Comparison of ENCODE assay signal across 8 mouse cellular contexts in the genomic region with DNA sequence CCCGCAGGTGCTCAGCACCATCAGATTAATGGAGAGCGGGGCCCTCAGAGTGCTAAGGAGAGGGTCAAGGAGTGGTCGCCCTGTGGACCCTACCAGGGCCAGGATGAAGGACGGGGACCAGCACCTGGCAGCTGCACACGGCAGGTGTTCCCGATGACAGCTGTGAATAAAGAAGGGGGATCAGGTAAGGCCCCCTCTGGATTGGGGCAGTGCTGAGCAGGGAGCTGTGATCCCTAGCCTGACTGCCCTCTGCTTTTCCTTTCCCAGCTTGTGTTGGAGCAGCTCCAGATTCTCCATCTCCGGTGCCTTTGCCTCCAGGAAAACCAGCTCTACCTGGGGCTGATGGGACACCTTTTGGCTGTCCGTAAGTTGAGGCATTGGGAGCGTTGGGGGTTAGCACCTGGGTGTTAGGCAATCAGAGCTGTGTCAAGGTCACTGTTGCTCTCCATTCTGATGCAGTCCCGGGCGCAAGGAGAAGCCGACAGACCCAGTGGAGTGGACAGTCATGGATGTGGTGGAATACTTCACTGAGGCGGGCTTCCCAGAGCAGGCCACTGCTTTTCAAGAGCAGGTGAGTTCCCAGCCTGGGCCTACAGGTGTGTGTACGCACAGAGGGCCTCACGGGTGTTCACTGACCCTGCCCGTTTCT. TPM values are rescaled to one million over a fixed set of nuclear protein-coding genes. Genes with fewer than 3 reads are reported as not detected.
DNase-seq lines count a peak whose midpoint lies in the region; ATAC-seq and TF ChIP-seq lines count a peak whose summit lies in the region.

No protein-coding gene starts in this region.

- no peak overlapping the region for H3K27ac ChIP-seq in liver, adult 2 months (replicated peaks; ENCODE audit: insufficient read depth, low read depth, low read length)
- H3K27ac ChIP-seq in embryonic facial prominence, embryonic 13.5 days, result no peak overlapping the region
- no peak overlapping the region for H3K27ac ChIP-seq in hindbrain, embryonic 16.5 days (ENCODE audit: low read depth, low read length)
- no peak overlapping the region for H3K27ac ChIP-seq in midbrain, embryonic 16.5 days (ENCODE audit: low read length)

- no peak for ATAC-seq in embryonic facial prominence, embryonic 13.5 days (ENCODE audit: insufficient number of reproducible peaks, insufficient read depth, low FRiP score, low TSS enrichment, low read depth)
- no peak for ATAC-seq in hindbrain, embryonic 16.5 days
- no peak for ATAC-seq in midbrain, embryonic 16.5 days

- no peaks in the 10 kb centered on the region for H3K9me3 ChIP-seq in embryonic facial prominence, embryonic 13.5 days
- H3K9me3 ChIP-seq in hindbrain, embryonic 16.5 days (ENCODE audit: control insufficient read depth, low read length), result no peaks in the 10 kb centered on the region
- no peaks in the 10 kb centered on the region for H3K9me3 ChIP-seq in midbrain, embryonic 16.5 days (replicated peaks; ENCODE audit: control insufficient read depth, low read length, poor library complexity, severe bottlenecking)

- no peak overlapping the region for H3K4me3 ChIP-seq in liver, adult 2 months (ENCODE audit: insufficient read depth, low read depth, low read length)
- peak overlapping the region; percentile 82 for H3K4me3 ChIP-seq in embryonic facial prominence, embryonic 13.5 days
- peak overlapping the region; percentile 82 for H3K4me3 ChIP-seq in hindbrain, embryonic 16.5 days (ENCODE audit: low read length)
- peak overlapping the region; percentile 77 for H3K4me3 ChIP-seq in midbrain, embryonic 16.5 days (ENCODE audit: low read depth, low read length)

- peak; percentile 58 for DNase-seq in liver, adult 2 months (ENCODE audit: extremely low read depth, low read depth, low spot score)
- DNase-seq in liver (no peak), MN1 (ENCODE audit: low spot score) (no peak)
- DNase-seq in layer of hippocampus, postnatal 14 days (ENCODE audit: low spot score in 2 of 2), result no peak
- DNase-seq in layer of hippocampus, postnatal 36 days, result no peak

- 40% methylated on average over 16 of the region's 16 CpGs for WGBS in liver, adult 2 months
- WGBS in embryonic facial prominence, embryonic 13.5 days, result 62% methylated on average over 16 of the region's 16 CpGs
- 63% methylated on average over 16 of the region's 16 CpGs for WGBS in hindbrain, embryonic 16.5 days
- 68% methylated on average over 16 of the region's 16 CpGs for WGBS in midbrain, embryonic 16.5 days

- no peak for TF ChIP-seq CTCF in liver, adult 2 months (IDR thresholded peaks at IDR 0.05; ENCODE audit: low read depth, low read length)

- no peaks in the 10 kb centered on the region for H3K27me3 ChIP-seq in liver, adult 2 months (ENCODE audit: control insufficient read depth, insufficient read depth, low read length)
- H3K27me3 ChIP-seq in embryonic facial prominence, embryonic 13.5 days, result 0 out of 2 replicates have a peak, but pooled peaks cover 5% of the 10 kb centered on the region
- H3K27me3 ChIP-seq in hindbrain, embryonic 16.5 days (replicated peaks; ENCODE audit: control insufficient read depth, insufficient read depth, low read length), result no peaks in the 10 kb centered on the region; the same call in 1 of the 2 replicates
- H3K27me3 ChIP-seq in midbrain, embryonic 16.5 days (ENCODE audit: control insufficient read depth, insufficient read depth, low read depth, low read length), result peaks cover 12% of the 10 kb centered on the region; the same call in 1 of the 2 replicates

- peak overlapping the region; percentile 77 for H3K4me2 ChIP-seq in embryonic facial prominence, embryonic 13.5 days
- peak overlapping the region; percentile 76 for H3K4me2 ChIP-seq in hindbrain, embryonic 16.5 days (ENCODE audit: low read length)
- H3K4me2 ChIP-seq in midbrain, embryonic 16.5 days (ENCODE audit: low read length), result peak overlapping the region; percentile 89

- H3K9ac ChIP-seq in liver, adult 2 months (ENCODE audit: low read depth, low read length), result peak overlapping the region; percentile 82; the same call in 1 of the 2 replicates
- peak overlapping the region; percentile 83 for H3K9ac ChIP-seq in embryonic facial prominence, embryonic 13.5 days
- peak overlapping the region; percentile 87 for H3K9ac ChIP-seq in hindbrain, embryonic 16.5 days (ENCODE audit: low read depth, low read length)
- peak overlapping the region; percentile 46; the same call in 1 of the 2 replicates for H3K9ac ChIP-seq in midbrain, embryonic 16.5 days (ENCODE audit: low read depth, low read length)

- no peak for TF ChIP-seq POLR2A in liver, adult 2 months (IDR thresholded peaks at IDR 0.05; ENCODE audit: extremely low read depth, insufficient read depth, low read length)

- H3K79me2 ChIP-seq in liver, adult 2 months (ENCODE audit: control insufficient read depth, insufficient read depth, low read length), result no peaks in the 10 kb centered on the region

- H3K36me3 ChIP-seq in liver, adult 2 months (ENCODE audit: control insufficient read depth, insufficient read depth, low read length), result no peaks in the 10 kb centered on the region; the same call in 1 of the 2 replicates
- H3K36me3 ChIP-seq in embryonic facial prominence, embryonic 13.5 days, result peaks cover 34% of the 10 kb centered on the region
- no peaks in the 10 kb centered on the region; the same call in 1 of the 2 replicates for H3K36me3 ChIP-seq in hindbrain, embryonic 16.5 days (ENCODE audit: control insufficient read depth, insufficient read depth, low read length)
- 0 out of 2 replicates have a peak, but pooled peaks cover 3% of the 10 kb centered on the region for H3K36me3 ChIP-seq in midbrain, embryonic 16.5 days (ENCODE audit: control insufficient read depth, insufficient read depth, low read length)

- peaks cover 25% of the 10 kb centered on the region for H3K4me1 ChIP-seq in liver, adult 2 months (ENCODE audit: control insufficient read depth, insufficient read depth, low read length)
- H3K4me1 ChIP-seq in embryonic facial prominence, embryonic 13.5 days, result peaks cover 50% of the 10 kb centered on the region
- H3K4me1 ChIP-seq in hindbrain, embryonic 16.5 days (ENCODE audit: control insufficient read depth, insufficient read depth, low read depth, low read length), result peaks cover 26% of the 10 kb centered on the region
- H3K4me1 ChIP-seq in midbrain, embryonic 16.5 days (ENCODE audit: control insufficient read depth, insufficient read depth, low read length), result peaks cover 19% of the 10 kb centered on the region

RNA-seq across cellular contexts. Expression of a gene that starts 1.7 kb away (rescaled TPM):
- total RNA-seq in liver, adult 2 months (2014; rRNA removed), result 4.0 and 7.2 TPM in 2 replicates
- polyA plus RNA-seq in liver, adult 2 months (2012; rRNA removed), result 11.9 and 12.2 TPM in 2 replicates
- polyA plus RNA-seq in embryonic facial prominence, embryonic 13.5 days (2015; fragmentation: Nextera tagmentation; extraction: Ambion mirVana), result 14.5 and 15.8 TPM in 2 replicates
- 5.9 and 6.2 TPM in 2 replicates for polyA plus RNA-seq in hindbrain, embryonic 16.5 days (2015; fragmentation: Nextera tagmentation; extraction: Ambion mirVana)
- 5.4 and 6.3 TPM in 2 replicates for polyA plus RNA-seq in midbrain, embryonic 16.5 days (2015; fragmentation: Nextera tagmentation; extraction: Ambion mirVana)
- 10 to 100 TPM; 51.0 to 52.7 TPM for total RNA-seq in layer of hippocampus, postnatal 14 days (2021)
- total RNA-seq in layer of hippocampus, postnatal 36 days (2021), result 10 to 100 TPM; 42.1 to 43.1 TPM

RNA-seq across cellular contexts. Expression of a gene that starts 2.1 kb away (rescaled TPM):
- 0.20 and 0.46 TPM in 2 replicates for total RNA-seq in liver, adult 2 months (2014; rRNA removed)
- 0.11 and 0.26 TPM in 2 replicates for polyA plus RNA-seq in liver, adult 2 months (2012; rRNA removed)
- 0.73 and 1.6 TPM in 2 replicates for polyA plus RNA-seq in embryonic facial prominence, embryonic 13.5 days (2015; fragmentation: Nextera tagmentation; extraction: Ambion mirVana)
- 0.90 and 0.94 TPM in 2 replicates for polyA plus RNA-seq in hindbrain, embryonic 16.5 days (2015; fragmentation: Nextera tagmentation; extraction: Ambion mirVana)
- polyA plus RNA-seq in midbrain, embryonic 16.5 days (2015; fragmentation: Nextera tagmentation; extraction: Ambion mirVana), result 1.1 and 1.3 TPM in 2 replicates
- total RNA-seq in layer of hippocampus, postnatal 14 days (2021), result 1 to 10 TPM in 1 of 2 experiments, under 1 TPM in 1; 0.39 to 1.2 TPM
- under 1 TPM; 0.40 to 0.75 TPM for total RNA-seq in layer of hippocampus, postnatal 36 days (2021)

RNA-seq across cellular contexts. Expression of a gene that starts 12.8 kb away (rescaled TPM):
- total RNA-seq in liver, adult 2 months (2014; rRNA removed), result 0.20 and 0.28 TPM in 2 replicates
- 0.21 and 0.34 TPM in 2 replicates for polyA plus RNA-seq in liver, adult 2 months (2012; rRNA removed)
- 0.59 TPM in 1 of 2 replicates, not detected in the other for polyA plus RNA-seq in embryonic facial prominence, embryonic 13.5 days (2015; fragmentation: Nextera tagmentation; extraction: Ambion mirVana)
- 1.1 TPM in 2 replicates for polyA plus RNA-seq in hindbrain, embryonic 16.5 days (2015; fragmentation: Nextera tagmentation; extraction: Ambion mirVana)
- polyA plus RNA-seq in midbrain, embryonic 16.5 days (2015; fragmentation: Nextera tagmentation; extraction: Ambion mirVana), result 0.28 and 0.30 TPM in 2 replicates
- 1 to 10 TPM; 2.5 to 2.8 TPM for total RNA-seq in layer of hippocampus, postnatal 14 days (2021)
- total RNA-seq in layer of hippocampus, postnatal 36 days (2021), result 1 to 10 TPM in 1 of 2 experiments, under 1 TPM in 1; 0.52 to 1.2 TPM

RNA-seq across cellular contexts. Expression of a gene that starts 22.1 kb away (rescaled TPM):
- not detected in 2 replicates for total RNA-seq in liver, adult 2 months (2014; rRNA removed)
- not detected in 2 replicates for polyA plus RNA-seq in liver, adult 2 months (2012; rRNA removed)
- polyA plus RNA-seq in embryonic facial prominence, embryonic 13.5 days (2015; fragmentation: Nextera tagmentation; extraction: Ambion mirVana), result 6.9 and 8.5 TPM in 2 replicates
- polyA plus RNA-seq in hindbrain, embryonic 16.5 days (2015; fragmentation: Nextera tagmentation; extraction: Ambion mirVana), result 9.6 and 11.3 TPM in 2 replicates
- 2.8 and 4.7 TPM in 2 replicates for polyA plus RNA-seq in midbrain, embryonic 16.5 days (2015; fragmentation: Nextera tagmentation; extraction: Ambion mirVana)
- total RNA-seq in layer of hippocampus, postnatal 14 days (2021), result 1 to 10 TPM; 4.1 to 7.9 TPM
- total RNA-seq in layer of hippocampus, postnatal 36 days (2021), result 1 to 10 TPM; 2.9 to 4.1 TPM

RNA-seq across cellular contexts. Expression of a gene that starts 26.4 kb away (rescaled TPM):
- 23.0 and 24.9 TPM in 2 replicates for total RNA-seq in liver, adult 2 months (2014; rRNA removed)
- 47.8 and 56.5 TPM in 2 replicates for polyA plus RNA-seq in liver, adult 2 months (2012; rRNA removed)
- polyA plus RNA-seq in embryonic facial prominence, embryonic 13.5 days (2015; fragmentation: Nextera tagmentation; extraction: Ambion mirVana), result 148 and 159 TPM in 2 replicates
- 202 and 254 TPM in 2 replicates for polyA plus RNA-seq in hindbrain, embryonic 16.5 days (2015; fragmentation: Nextera tagmentation; extraction: Ambion mirVana)
- 225 and 231 TPM in 2 replicates for polyA plus RNA-seq in midbrain, embryonic 16.5 days (2015; fragmentation: Nextera tagmentation; extraction: Ambion mirVana)
- total RNA-seq in layer of hippocampus, postnatal 14 days (2021), result 100 to 1,000 TPM; 261 to 268 TPM
- total RNA-seq in layer of hippocampus, postnatal 36 days (2021), result 100 to 1,000 TPM; 239 to 256 TPM
